Mouse (Mus musculus) left cerebral cortex, adult 18-20 months (tissue): ENCODE results near the gene Sox5. TPM values are rescaled to one million over a fixed set of nuclear protein-coding genes. Genes with fewer than 3 reads are reported as not detected.

ENCODE experiments used
- DNase-seq, 2 experiments: peaks; one replicate each; pipeline ENCODE4 v3.0.0; 2021 to 2022; ENCODE audit warnings: low spot score in 2 of 2, mixed read lengths in 1 of 2
- total RNA-seq, 2 experiments: library from RNA; stranded (reverse); gene quantifications; 2 replicates each; pipeline ENCODE4 v1.2.3; 2021

Sox5 gene
- total RNA-seq, 2 experiments from 2014 or later = 49.5 to 54.4 TPM

- DNase-seq = no peak
These were observed 283.6 kb downstream of the Sox5 start for GRCm38 (mm10) chr6:144498177-144498576.

DNA sequence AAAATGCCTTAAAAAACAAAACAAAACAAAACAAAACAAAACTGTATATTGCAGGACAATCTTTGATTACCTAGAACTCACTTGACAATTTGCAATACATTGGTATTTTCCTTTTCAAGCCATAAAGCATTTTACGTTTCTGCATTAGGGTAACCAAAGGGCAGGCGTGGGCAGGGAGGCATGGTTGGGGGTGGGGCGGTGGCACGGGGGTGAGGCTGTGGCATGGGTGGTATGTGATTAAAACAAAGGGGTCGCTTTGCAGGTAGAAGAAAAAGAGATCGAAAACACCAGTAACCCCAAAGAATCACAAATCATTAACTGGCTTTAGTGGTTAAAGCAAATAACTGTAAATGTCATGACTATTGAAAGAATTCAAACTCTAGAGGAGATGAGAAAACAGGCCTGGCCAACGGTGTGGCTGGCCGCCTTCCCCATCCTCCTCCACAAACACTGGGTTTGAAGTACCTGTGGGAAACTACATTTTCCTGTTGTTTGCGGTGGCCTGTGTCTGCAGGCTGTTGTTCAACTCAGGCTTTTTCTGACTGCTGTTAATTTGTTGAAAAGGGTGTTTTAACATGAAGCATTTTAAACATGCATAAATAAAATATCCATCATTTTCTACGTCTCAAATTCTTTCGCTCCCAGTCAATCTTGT is 289.9 kb downstream of the Sox5 start:
- DNase-seq = no peak

DNA sequence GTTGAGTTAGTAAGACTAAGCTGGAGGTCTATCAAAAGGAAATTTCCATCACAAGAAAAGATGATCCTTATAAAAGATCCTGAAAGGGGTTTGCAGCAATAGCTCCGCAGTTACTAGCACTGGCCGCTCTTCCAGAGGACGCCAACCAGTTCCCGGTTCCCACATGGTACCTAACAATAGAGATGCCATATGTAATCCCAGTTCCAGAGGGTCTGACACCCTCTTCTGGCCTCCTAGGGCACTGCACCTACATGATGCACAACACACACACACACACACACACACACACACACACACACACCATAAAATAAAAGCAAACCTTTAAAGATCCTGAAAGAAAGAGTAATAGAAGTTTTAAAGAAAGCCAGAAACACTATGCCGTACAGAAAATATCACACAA is 290.9 kb downstream of the Sox5 start:
- no peak for DNase-seq

- no peak for DNase-seq
These were observed 296.2 kb downstream of the Sox5 start for GRCm38 (mm10) chr6:144485578-144485977.

- no peak for DNase-seq
These were observed 298.6 kb downstream of the Sox5 start for GRCm38 (mm10) chr6:144483166-144483565.

GRCm38 (mm10) chr6:144480648-144481528 is 300.9 kb downstream of the Sox5 start:
- DNase-seq = no peak

- DNase-seq = no peak
These were observed 301.9 kb downstream of the Sox5 start for GRCm38 (mm10) chr6:144479861-144480260.

DNA sequence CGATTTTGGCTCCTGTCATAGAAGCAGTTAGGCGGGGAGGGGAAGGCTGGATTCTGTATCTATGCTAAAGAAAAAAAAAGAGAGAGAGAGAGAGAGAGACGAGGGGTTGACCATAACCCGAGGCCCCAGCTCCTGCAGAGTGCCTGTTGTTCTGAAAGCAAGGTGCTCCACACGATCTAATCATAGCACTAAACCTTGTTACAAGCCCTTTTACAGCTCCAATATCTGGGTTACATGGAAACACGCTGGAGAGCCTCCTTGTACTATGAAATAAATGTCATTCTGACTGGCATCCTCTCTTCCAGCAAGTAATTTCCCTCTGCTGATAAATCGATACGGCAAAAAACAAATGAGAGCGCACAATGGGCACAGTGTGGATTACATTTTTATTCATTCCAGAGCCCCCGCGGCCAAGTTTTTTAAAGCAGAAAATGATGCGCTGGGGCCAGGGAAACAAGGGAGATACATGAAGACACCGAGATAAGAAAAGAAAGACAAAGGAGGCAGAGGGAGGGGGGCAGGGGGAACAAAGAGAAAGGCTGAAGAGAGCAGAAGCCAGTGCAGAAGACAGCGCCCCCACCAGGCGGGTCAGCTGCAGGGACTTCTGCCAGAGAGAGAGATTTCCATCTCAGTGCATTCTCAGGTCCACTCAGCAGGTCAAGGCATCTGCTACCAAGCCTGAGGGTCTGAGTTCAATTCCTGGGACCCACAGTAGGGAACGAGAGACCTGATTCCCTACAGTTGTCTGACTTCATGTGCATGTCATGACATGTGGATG is 304.3 kb downstream of the Sox5 start:
- no peak for DNase-seq

GRCm38 (mm10) chr6:144473437-144473836 is 308.3 kb downstream of the Sox5 start:
- DNase-seq = no peak

DNA sequence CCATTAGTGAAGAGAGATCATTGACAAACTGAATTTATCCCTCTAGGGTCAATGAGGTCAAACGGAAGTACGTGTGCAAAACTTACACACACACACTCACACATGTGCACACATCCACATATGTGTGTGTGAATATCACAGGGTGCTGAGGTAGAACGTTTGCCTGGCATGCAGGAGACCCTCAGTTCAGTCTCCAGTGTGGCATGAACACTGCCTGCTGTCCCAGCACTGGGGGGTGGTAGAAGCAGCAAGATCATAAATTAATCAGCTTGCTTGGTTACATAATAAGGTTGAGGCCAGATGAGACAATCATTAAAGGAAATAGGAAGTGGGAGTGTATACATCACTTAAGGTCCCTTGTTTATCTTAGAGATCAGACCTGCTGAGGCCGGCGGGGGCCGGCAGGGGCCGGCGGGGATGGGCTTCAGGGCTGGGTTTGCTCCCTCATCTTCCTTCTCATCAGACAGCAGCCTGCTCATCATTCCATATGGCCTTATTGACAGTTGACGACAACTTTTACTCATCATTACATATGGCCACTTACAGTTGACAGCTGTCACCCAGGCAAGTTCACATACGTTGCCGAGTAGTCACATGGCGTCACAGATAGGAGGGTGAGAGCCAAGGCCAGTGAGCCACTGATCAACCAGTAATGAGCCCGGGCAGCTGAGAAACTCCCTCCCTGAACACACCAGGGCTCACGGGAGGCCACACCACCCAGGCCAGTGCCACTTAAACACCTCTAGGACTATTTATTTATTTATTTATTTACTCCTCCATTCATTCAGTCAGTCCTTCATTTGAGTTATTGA is 309.5 kb downstream of the Sox5 start:
- no peak for DNase-seq

DNA sequence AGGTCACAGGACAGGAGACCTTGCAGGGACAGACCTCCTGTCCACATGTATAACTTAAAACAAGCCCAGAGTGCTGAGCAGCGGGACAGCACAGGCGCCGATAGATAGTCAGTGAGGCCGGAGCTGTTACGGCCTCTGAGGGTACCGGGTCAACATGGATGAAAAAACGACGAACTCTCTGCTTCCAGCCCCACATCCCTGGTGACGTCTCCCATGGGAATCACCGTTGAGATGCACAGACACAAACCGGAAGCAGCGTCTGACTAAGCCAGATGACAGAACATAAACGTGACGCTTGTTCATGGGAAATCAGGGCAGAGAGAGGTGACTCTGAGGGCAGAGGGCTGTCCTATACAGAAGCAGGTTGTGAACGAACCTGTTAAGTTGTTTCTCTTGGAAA is 315.1 kb downstream of the Sox5 start:
- DNase-seq = no peak

DNA sequence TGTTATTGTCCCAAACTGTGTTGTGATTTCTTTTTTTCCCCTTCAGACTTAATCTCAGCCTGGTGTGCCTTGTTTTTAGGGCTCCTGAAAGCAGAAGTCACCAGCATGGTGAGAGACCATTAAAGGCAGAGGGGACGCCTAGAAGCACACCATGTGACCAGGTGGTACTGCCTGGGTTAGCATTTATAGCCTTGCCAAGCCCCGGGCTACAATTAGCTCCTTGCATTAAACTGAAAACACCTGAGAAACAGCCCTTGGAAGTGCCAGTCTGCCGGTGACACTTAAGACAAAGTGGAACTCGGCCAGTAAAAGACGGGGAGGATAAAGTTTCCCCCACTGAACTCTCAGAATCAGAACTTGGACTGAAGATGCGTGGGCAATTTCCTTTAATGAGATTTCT is 318.1 kb downstream of the Sox5 start:
- no peak for DNase-seq

GRCm38 (mm10) chr6:144463274-144463673 is 318.5 kb downstream of the Sox5 start:
- DNase-seq = no peak

- DNase-seq = no peak
These were observed 322.3 kb downstream of the Sox5 start for GRCm38 (mm10) chr6:144459486-144459885.

GRCm38 (mm10) chr6:144457500-144457899 is 324.3 kb downstream of the Sox5 start:
- no peak for DNase-seq

DNA sequence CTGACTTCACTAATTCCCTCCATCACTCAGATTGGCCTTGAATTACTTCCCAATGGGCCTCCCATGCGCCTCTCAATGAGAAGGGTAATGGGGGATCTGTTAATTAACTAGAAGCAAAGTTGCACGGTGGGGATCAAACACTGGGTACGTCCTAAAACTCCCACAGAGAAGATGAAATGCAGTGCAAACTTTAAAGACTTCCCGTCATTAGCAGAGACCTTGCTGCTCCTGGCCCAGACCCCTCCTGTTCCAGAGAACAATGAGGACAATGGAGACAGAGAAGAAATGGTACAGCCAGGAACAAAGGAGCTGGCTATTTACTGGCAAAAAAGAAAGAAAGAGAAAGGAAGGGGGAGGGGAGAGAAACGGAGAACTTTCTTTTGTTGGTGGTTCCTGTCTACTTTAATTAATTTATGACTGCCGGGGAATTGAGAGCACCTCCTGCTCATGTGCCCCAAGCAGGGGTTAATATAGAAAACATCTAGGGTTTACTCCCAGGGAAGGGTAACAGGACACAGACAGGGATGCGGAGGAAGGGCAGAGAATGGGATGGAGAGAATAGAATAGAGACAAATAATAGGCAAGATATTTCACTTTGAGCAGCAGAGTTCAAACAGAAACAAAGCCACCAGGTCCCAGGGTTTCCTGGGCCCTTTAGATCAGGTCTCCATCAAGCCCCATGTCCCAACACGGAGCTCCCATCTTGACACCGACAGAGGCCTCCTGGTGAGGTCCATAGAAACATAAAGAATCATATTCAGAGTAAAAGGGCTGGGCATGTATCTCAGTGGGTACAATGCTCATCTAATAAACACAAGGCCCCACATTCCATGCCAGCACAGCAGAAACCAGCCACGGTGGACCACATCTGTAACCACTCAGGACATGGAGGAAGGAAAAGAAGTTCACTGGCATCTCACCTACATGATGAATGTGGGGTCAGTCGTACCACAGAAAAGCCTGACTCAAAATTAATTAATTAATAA is 327.2 kb downstream of the Sox5 start:
- DNase-seq = no peak

DNA sequence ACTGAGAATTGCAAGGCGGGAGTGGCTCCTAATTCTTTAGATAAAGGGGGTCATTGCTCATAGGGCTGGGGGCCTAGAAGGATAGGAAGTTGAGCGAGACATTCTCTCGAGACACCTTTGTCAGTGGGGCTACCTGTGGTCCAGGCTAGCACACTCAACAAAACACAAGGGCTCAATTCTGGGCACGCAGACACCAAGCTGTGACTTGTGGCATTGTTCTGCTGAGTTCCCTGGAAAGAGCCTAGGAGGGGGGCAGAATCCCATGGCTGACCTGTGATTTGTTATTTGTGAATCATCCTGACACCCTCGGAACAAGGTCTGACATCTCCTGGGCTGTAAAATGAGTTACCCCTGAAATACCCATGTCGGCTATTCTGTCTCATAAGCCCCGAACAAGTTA is 328.2 kb downstream of the Sox5 start:
- DNase-seq = no peak

- DNase-seq = no peak
These were observed 328.6 kb downstream of the Sox5 start for GRCm38 (mm10) chr6:144453147-144453546.

DNA sequence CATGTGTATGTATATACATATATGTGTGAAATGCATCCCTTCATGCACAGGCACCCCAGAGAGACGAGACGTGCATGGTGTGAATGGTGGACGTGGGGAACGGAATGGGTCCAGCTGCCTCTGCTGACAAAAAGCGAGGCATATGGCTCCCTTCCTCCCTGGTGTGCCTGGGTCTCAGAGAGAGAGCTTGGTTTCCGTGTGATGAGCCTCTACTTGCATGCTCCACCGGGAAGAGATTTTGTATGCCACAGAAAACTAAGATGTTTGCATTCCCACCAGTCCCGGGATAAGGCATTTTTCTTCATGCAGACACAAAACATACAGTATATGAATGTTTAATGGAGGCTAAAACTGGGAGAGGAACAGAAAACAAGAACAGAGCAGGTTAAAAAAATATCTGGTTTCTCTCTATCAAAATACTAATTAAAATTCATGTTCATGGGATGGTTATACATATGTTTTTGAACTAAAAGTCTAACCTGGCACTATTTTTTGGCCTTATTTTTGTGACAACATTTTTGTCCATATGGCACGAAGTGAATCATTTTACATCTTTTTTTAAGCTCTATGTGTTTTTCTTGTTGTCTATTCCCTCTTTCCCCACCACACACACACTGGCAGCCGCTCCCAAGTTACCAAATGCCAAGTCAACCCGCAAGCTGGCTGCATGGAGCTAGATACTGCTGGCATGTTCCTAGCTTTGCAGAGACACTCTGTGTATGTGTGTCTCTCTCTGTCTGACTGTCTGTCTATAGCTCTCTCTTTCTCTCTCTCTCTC is 329.4 kb downstream of the Sox5 start:
- peak; percentile 57 to 66 for DNase-seq
